Comparison of ENCODE assay signal across 9 mouse cellular contexts in genomic region chr8:58146961-58147360, GRCm38 (mm10).
DNase-seq lines count a peak whose midpoint lies in the region; ATAC-seq and TF ChIP-seq lines count a peak whose summit lies in the region.
"Had no signal": no experiment of that assay in that cellular context is flagged by ENCODE, and none has a peak within 500 bp of the region (broad histone marks: within the 10 kb centered on the region; RNA-seq: fewer than 3 reads in every experiment).

No protein-coding gene starts in this region.

- peak; percentile 6 for DNase-seq in liver
- DNase-seq in R1 (ENCODE audit: low read depth, low spot score): peak; percentile 8
- DNase-seq in cerebellum, postnatal 14 days: peak; percentile 81 to 83
- peak; percentile 27 for DNase-seq in heart, postnatal 4 days
- peak; percentile 39 to 53 for DNase-seq in left cerebral cortex, adult 2 months (ENCODE audit: extremely low spot score in 1 of 2, low spot score in 2 of 2)
- DNase-seq in right cerebral cortex, postnatal 14 days: peak; percentile 54
- DNase-seq in thymus, postnatal 36 days: no peak

- no peaks in the 10 kb centered on the region for H3K4me1 ChIP-seq in liver, embryonic 12.5 days
- H3K4me1 ChIP-seq: embryonic facial prominence, embryonic 13.5 days had no signal

- ATAC-seq in liver, embryonic 12.5 days: no peak

- H3K9ac ChIP-seq in liver, embryonic 12.5 days: no peak overlapping the region
- H3K9ac ChIP-seq: embryonic facial prominence, embryonic 13.5 days had no signal

- H3K9me3 ChIP-seq in liver, embryonic 12.5 days (replicated peaks): no peaks in the 10 kb centered on the region
- H3K9me3 ChIP-seq: embryonic facial prominence, embryonic 13.5 days had no signal

- H3K4me2 ChIP-seq in liver, embryonic 12.5 days: no peak overlapping the region
- H3K4me2 ChIP-seq: embryonic facial prominence, embryonic 13.5 days had no signal

- H3K27ac ChIP-seq in liver, embryonic 12.5 days: no peak overlapping the region
- no peak overlapping the region for H3K27ac ChIP-seq in left cerebral cortex, adult 2 months
- H3K27ac ChIP-seq: embryonic facial prominence, embryonic 13.5 days had no signal

- H3K36me3 ChIP-seq in liver, embryonic 12.5 days: no peaks in the 10 kb centered on the region
- H3K36me3 ChIP-seq: embryonic facial prominence, embryonic 13.5 days had no signal

- intact Hi-C loops in left cerebral cortex, adult 2 months (cut with DNase I): no loop called here

- no peak overlapping the region for H3K4me3 ChIP-seq in liver, embryonic 12.5 days
- H3K4me3 ChIP-seq in left cerebral cortex, adult 2 months: no peak overlapping the region
- H3K4me3 ChIP-seq: embryonic facial prominence, embryonic 13.5 days had no signal

- peak; percentile 74 for TF ChIP-seq CTCF in left cerebral cortex, adult 2 months (IDR thresholded peaks at IDR 0.05)

- H3K27me3 ChIP-seq in liver, embryonic 12.5 days (replicated peaks): no peaks in the 10 kb centered on the region
- H3K27me3 ChIP-seq: embryonic facial prominence, embryonic 13.5 days had no signal

- 36% methylated on average over 1 of the region's 1 CpGs for WGBS in liver, embryonic 12.5 days (ENCODE audit: insufficient replicate concordance)

Comparison
In these comparisons a context has a peak if more than half of its experiments do, and no peak if none do; other contexts are left out.
1. DNase-seq: peak in liver (single experiment), R1 (single experiment), cerebellum, postnatal 14 days (2 of 2), heart, postnatal 4 days (single experiment), left cerebral cortex, adult 2 months (2 of 2) and right cerebral cortex, postnatal 14 days (single experiment); none in thymus, postnatal 36 days (0 of 2).